8 mouse cellular contexts compared by ENCODE assay signal in the genomic region with DNA sequence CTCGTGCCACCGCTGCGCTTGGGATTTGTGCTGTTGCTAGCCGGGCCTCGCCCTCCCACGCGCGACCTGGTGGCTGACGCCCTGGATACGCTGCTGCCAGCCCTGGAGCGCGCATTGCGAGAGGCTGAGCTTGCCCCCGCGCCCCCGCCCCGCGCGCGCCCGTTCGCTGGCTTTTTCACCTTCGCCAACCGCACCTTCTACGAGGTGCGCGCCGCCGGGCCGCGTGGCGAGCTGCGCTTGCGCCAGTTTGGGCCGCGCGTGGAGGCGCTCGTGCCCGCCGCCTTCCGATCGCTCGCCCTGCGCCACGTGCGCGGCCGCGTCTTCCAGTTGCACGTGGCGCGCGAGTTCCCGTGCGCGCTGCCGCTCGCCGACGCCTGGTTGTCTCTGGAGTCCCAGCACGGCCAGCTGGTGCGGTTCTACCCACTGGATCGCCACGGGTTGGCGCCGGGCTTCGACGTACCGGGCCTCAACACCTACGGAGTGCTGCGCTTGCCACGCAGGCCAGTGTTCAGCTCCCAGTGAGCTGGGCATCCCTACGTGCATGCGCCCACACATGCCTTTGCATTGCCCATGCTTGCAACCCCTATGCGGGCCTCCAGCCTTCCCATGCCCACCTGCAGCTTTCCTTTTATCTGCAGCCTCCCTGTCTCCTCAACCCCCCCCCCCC. TPM values are rescaled to one million over a fixed set of nuclear protein-coding genes. Genes with fewer than 3 reads are reported as not detected.
A peak's percentile ranks its signal among the peaks of the same experiment; 100 is the strongest.
DNase-seq lines count a peak whose midpoint lies in the region; ATAC-seq lines count a peak whose summit lies in the region.

No protein-coding gene starts in this region.

- no peaks in the 10 kb centered on the region for H3K9me3 ChIP-seq in heart, embryonic 15.5 days (replicated peaks)
- H3K9me3 ChIP-seq in forebrain, embryonic 10.5 days: no peaks in the 10 kb centered on the region
- no peaks in the 10 kb centered on the region for H3K9me3 ChIP-seq in intestine, embryonic 16.5 days (ENCODE audit: control insufficient read depth, low read length)
- H3K9me3 ChIP-seq in liver, embryonic 11.5 days (ENCODE audit: control insufficient read depth, low read length): no peaks in the 10 kb centered on the region

- peak overlapping the region; percentile 92 for H3K4me2 ChIP-seq in heart, embryonic 15.5 days
- peak overlapping the region; percentile 83 for H3K4me2 ChIP-seq in intestine, embryonic 16.5 days (ENCODE audit: low read depth, low read length)
- peak overlapping the region; percentile 78 for H3K4me2 ChIP-seq in liver, embryonic 11.5 days

- 3% methylated on average over 76 of the region's 76 CpGs for WGBS in heart, embryonic 15.5 days
- WGBS in forebrain, embryonic 10.5 days: 4% methylated on average over 76 of the region's 76 CpGs
- WGBS in intestine, embryonic 16.5 days: 2% methylated on average over 75 of the region's 76 CpGs
- 5% methylated on average over 76 of the region's 76 CpGs for WGBS in liver, embryonic 11.5 days

- H3K27me3 ChIP-seq in heart, embryonic 15.5 days: peaks cover 44% of the 10 kb centered on the region
- peaks cover 57% of the 10 kb centered on the region for H3K27me3 ChIP-seq in forebrain, embryonic 10.5 days (ENCODE audit: poor library complexity, severe bottlenecking)
- peaks cover 22% of the 10 kb centered on the region for H3K27me3 ChIP-seq in intestine, embryonic 16.5 days (replicated peaks; ENCODE audit: control insufficient read depth, insufficient read depth, low read length)
- H3K27me3 ChIP-seq in liver, embryonic 11.5 days (replicated peaks; ENCODE audit: control insufficient read depth, insufficient read depth, low read length): peaks cover 31% of the 10 kb centered on the region

- H3K4me3 ChIP-seq in heart, embryonic 15.5 days: peak overlapping the region; percentile 58
- peak overlapping the region; percentile 58 for H3K4me3 ChIP-seq in forebrain, embryonic 10.5 days
- peak overlapping the region; percentile 45 for H3K4me3 ChIP-seq in intestine, embryonic 16.5 days (ENCODE audit: low read length)
- H3K4me3 ChIP-seq in liver, embryonic 11.5 days (ENCODE audit: low read depth, low read length): peak overlapping the region; percentile 53

- H3K27ac ChIP-seq in heart, embryonic 15.5 days: no peak overlapping the region
- H3K27ac ChIP-seq in forebrain, embryonic 10.5 days: peak overlapping the region; percentile 82
- H3K27ac ChIP-seq in intestine, embryonic 16.5 days (ENCODE audit: low read length): no peak overlapping the region
- no peak overlapping the region for H3K27ac ChIP-seq in liver, embryonic 11.5 days (ENCODE audit: low read depth, low read length)

- peak overlapping the region; percentile 36 for H3K9ac ChIP-seq in heart, embryonic 15.5 days
- peak overlapping the region; percentile 41 for H3K9ac ChIP-seq in intestine, embryonic 16.5 days (ENCODE audit: low read depth, low read length)
- H3K9ac ChIP-seq in liver, embryonic 11.5 days (ENCODE audit: low read depth, low read length): peak overlapping the region; percentile 38

- H3K4me1 ChIP-seq in heart, embryonic 15.5 days (replicated peaks): peaks cover 18% of the 10 kb centered on the region
- H3K4me1 ChIP-seq in forebrain, embryonic 10.5 days: peaks cover 27% of the 10 kb centered on the region
- H3K4me1 ChIP-seq in intestine, embryonic 16.5 days (ENCODE audit: control insufficient read depth, insufficient read depth, low read length): peaks cover 8% of the 10 kb centered on the region
- H3K4me1 ChIP-seq in liver, embryonic 11.5 days (replicated peaks; ENCODE audit: control insufficient read depth, insufficient read depth, low read length): peaks cover 8% of the 10 kb centered on the region

- no peak for DNase-seq in heart, adult 9 months (ENCODE audit: low spot score in 2 of 2)
- peak; percentile 15 to 34 for DNase-seq in adrenal gland, postnatal 36 days
- DNase-seq in forebrain, embryonic 10.5 days (ENCODE audit: extremely low spot score, low spot score): peak; percentile 45
- peak; percentile 53 for DNase-seq in liver, embryonic 11.5 days (ENCODE audit: low spot score)
- peak; percentile 89 to 90 for DNase-seq in right cerebral cortex, postnatal 10 days (ENCODE audit: low spot score in 2 of 2)

- 0 out of 2 replicates have a peak, but pooled peaks have one; percentile 15 for ATAC-seq in heart, embryonic 15.5 days (replicated peaks; ENCODE audit: insufficient number of reproducible peaks, insufficient read depth, low FRiP score, low read depth)
- peak; percentile 50 for ATAC-seq in intestine, embryonic 16.5 days
- no peak for ATAC-seq in liver, embryonic 11.5 days (replicated peaks; ENCODE audit: low FRiP score)
- ATAC-seq in megakaryocyte-erythroid progenitor cell, adult 5-6 weeks (replicated peaks; ENCODE audit: low FRiP score, low TSS enrichment, poor library complexity, severe bottlenecking): no peak

- no peaks in the 10 kb centered on the region for H3K36me3 ChIP-seq in heart, embryonic 15.5 days
- H3K36me3 ChIP-seq in forebrain, embryonic 10.5 days (replicated peaks): no peaks in the 10 kb centered on the region
- no peaks in the 10 kb centered on the region for H3K36me3 ChIP-seq in intestine, embryonic 16.5 days (ENCODE audit: control insufficient read depth, insufficient read depth, low read length)
- H3K36me3 ChIP-seq in liver, embryonic 11.5 days (ENCODE audit: control insufficient read depth, insufficient read depth, low read length): no peaks in the 10 kb centered on the region

RNA-seq across cellular contexts. Expression of a gene that starts 15.3 kb away (rescaled TPM):
- not detected in 2 replicates for polyA plus RNA-seq in heart, embryonic 15.5 days (2015; fragmentation: Nextera tagmentation; extraction: Ambion mirVana)
- total RNA-seq in adrenal gland, postnatal 36 days (2021): not detected
- polyA plus RNA-seq in forebrain, embryonic 10.5 days (2016; fragmentation: Nextera tagmentation; extraction: Ambion mirVana): not detected in 2 replicates
- not detected in 2 replicates for polyA plus RNA-seq in intestine, embryonic 16.5 days (2015; fragmentation: Nextera tagmentation; extraction: Ambion mirVana)
- polyA plus RNA-seq in liver, embryonic 11.5 days (2014; fragmentation: Nextera tagmentation; extraction: Ambion mirVana): not detected in 2 replicates
- total RNA-seq in megakaryocyte-erythroid progenitor cell, adult 5-6 weeks (2014; fragmentation: Nextera tagmentation): 0.44 TPM in 1 of 2 replicates, not detected in the other
- total RNA-seq in megakaryocyte-erythroid progenitor cell, adult 5-6 weeks (2017): 0.27 TPM in 1 of 2 replicates, not detected in the other

RNA-seq across cellular contexts. Expression of a gene that starts 27.5 kb away (rescaled TPM):
- not detected in 2 replicates for polyA plus RNA-seq in heart, embryonic 15.5 days (2015; fragmentation: Nextera tagmentation; extraction: Ambion mirVana)
- not detected for total RNA-seq in adrenal gland, postnatal 36 days (2021)
- not detected in 2 replicates for polyA plus RNA-seq in forebrain, embryonic 10.5 days (2016; fragmentation: Nextera tagmentation; extraction: Ambion mirVana)
- not detected in 2 replicates for polyA plus RNA-seq in intestine, embryonic 16.5 days (2015; fragmentation: Nextera tagmentation; extraction: Ambion mirVana)
- not detected in 2 replicates for polyA plus RNA-seq in liver, embryonic 11.5 days (2014; fragmentation: Nextera tagmentation; extraction: Ambion mirVana)
- total RNA-seq in megakaryocyte-erythroid progenitor cell, adult 5-6 weeks (2014; fragmentation: Nextera tagmentation): not detected in 2 replicates
- total RNA-seq in megakaryocyte-erythroid progenitor cell, adult 5-6 weeks (2017): not detected in 2 replicates

RNA-seq across cellular contexts. Expression of a gene that starts 35.2 kb away (rescaled TPM):
- polyA plus RNA-seq in heart, embryonic 15.5 days (2015; fragmentation: Nextera tagmentation; extraction: Ambion mirVana): 21.4 and 26.3 TPM in 2 replicates
- total RNA-seq in adrenal gland, postnatal 36 days (2021): 10 to 100 TPM; 41.8 to 51.0 TPM
- polyA plus RNA-seq in forebrain, embryonic 10.5 days (2016; fragmentation: Nextera tagmentation; extraction: Ambion mirVana): 50.0 and 52.2 TPM in 2 replicates
- 14.0 and 14.3 TPM in 2 replicates for polyA plus RNA-seq in intestine, embryonic 16.5 days (2015; fragmentation: Nextera tagmentation; extraction: Ambion mirVana)
- 35.4 and 37.5 TPM in 2 replicates for polyA plus RNA-seq in liver, embryonic 11.5 days (2014; fragmentation: Nextera tagmentation; extraction: Ambion mirVana)
- total RNA-seq in megakaryocyte-erythroid progenitor cell, adult 5-6 weeks (2014; fragmentation: Nextera tagmentation): 61.6 and 68.5 TPM in 2 replicates
- total RNA-seq in megakaryocyte-erythroid progenitor cell, adult 5-6 weeks (2017): 60.7 and 91.5 TPM in 2 replicates

Comparison
In these comparisons a context has a peak if more than half of its experiments do, and no peak if none do; other contexts are left out.
1. ATAC-seq: peak in heart, embryonic 15.5 days (single experiment) and intestine, embryonic 16.5 days (single experiment); none in liver, embryonic 11.5 days (single experiment) and megakaryocyte-erythroid progenitor cell, adult 5-6 weeks (single experiment).
2. DNase-seq: peak in adrenal gland, postnatal 36 days (2 of 2), forebrain, embryonic 10.5 days (single experiment), liver, embryonic 11.5 days (single experiment) and right cerebral cortex, postnatal 10 days (2 of 2); none in heart, adult 9 months (0 of 2).
3. Peak in every context shown above with its lines, with median percentiles within 50 percentile points of each other: H3K4me2 ChIP-seq, H3K4me3 ChIP-seq and H3K9ac ChIP-seq.